23 mouse cellular contexts compared by ENCODE assay signal in the genomic region with DNA sequence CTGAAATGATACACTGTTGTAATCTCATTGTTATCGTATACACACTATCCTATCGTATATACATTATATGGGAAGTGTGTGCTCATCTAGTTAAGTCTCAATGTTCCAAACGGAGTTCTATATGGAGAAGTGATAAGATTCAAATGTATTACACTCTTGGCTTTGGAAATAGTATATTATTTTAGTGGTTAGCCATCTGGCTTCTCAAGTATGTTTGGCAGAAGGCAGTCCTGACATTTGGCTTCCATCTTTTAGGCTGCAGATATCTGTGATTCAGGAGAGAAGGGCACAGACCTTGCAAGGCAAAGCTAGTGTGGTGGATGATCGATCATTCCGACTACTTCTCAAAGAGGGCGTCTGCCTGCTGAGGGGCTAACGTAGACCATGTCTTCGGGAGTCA. TPM values are rescaled to one million over a fixed set of nuclear protein-coding genes. Genes with fewer than 3 reads are reported as not detected.
A peak's percentile ranks its signal among the peaks of the same experiment; 100 is the strongest.
DNase-seq lines count a peak whose midpoint lies in the region; ATAC-seq and TF ChIP-seq lines count a peak whose summit lies in the region.
"Had no signal": no experiment of that assay in that cellular context is flagged by ENCODE, and none has a peak within 500 bp of the region (broad histone marks: within the 10 kb centered on the region; RNA-seq: fewer than 3 reads in every experiment).

No protein-coding gene starts in this region.

- no peak for DNase-seq in forebrain, embryonic 14.5 days (ENCODE audit: low spot score)
- no peak for DNase-seq in forebrain, embryonic 10.5 days (ENCODE audit: extremely low spot score, low spot score)
- DNase-seq in forebrain, postnatal 0 days = no peak
- DNase-seq in limb, embryonic 11.5 days (ENCODE audit: low spot score) = peak; percentile 20
- DNase-seq in limb, embryonic 10.5 days (ENCODE audit: low spot score) = no peak
- no peak for DNase-seq in spleen, postnatal 14 days (ENCODE audit: low spot score in 2 of 2)
- DNase-seq: adrenal gland, adult 2 months; adrenal gland, postnatal 14 days; cerebellum, adult 11 months; cerebellum, postnatal 10 days; gastrocnemius, postnatal 25 days; heart, adult 2 months; kidney, adult 11 months; kidney, adult 8-10 months had no signal

- no peaks in the 10 kb centered on the region for H3K9me3 ChIP-seq in forebrain, embryonic 14.5 days (replicated peaks; ENCODE audit: control insufficient read depth, low read length)
- no peaks in the 10 kb centered on the region for H3K9me3 ChIP-seq in forebrain, embryonic 10.5 days
- no peaks in the 10 kb centered on the region for H3K9me3 ChIP-seq in forebrain, postnatal 0 days (ENCODE audit: low read length)
- H3K9me3 ChIP-seq in forebrain, embryonic 12.5 days = no peaks in the 10 kb centered on the region
- H3K9me3 ChIP-seq in limb, embryonic 11.5 days (ENCODE audit: control insufficient read depth, low read length) = no peaks in the 10 kb centered on the region
- no peaks in the 10 kb centered on the region for H3K9me3 ChIP-seq in limb, embryonic 10.5 days (replicated peaks)
- H3K9me3 ChIP-seq: embryonic facial prominence, embryonic 12.5 days; embryonic facial prominence, embryonic 15.5 days; hindbrain, embryonic 12.5 days; hindbrain, embryonic 15.5 days; kidney, embryonic 15.5 days had no signal

- no peak overlapping the region for H3K4me3 ChIP-seq in forebrain, embryonic 14.5 days (ENCODE audit: low read depth, low read length)
- no peak overlapping the region for H3K4me3 ChIP-seq in forebrain, embryonic 10.5 days
- no peak overlapping the region for H3K4me3 ChIP-seq in forebrain, postnatal 0 days (ENCODE audit: low read depth, low read length)
- no peak overlapping the region for H3K4me3 ChIP-seq in forebrain, embryonic 12.5 days (replicated peaks)
- no peak overlapping the region for H3K4me3 ChIP-seq in limb, embryonic 11.5 days (ENCODE audit: low read depth, low read length)
- H3K4me3 ChIP-seq in limb, embryonic 10.5 days = no peak overlapping the region
- H3K4me3 ChIP-seq: embryonic facial prominence, embryonic 12.5 days; embryonic facial prominence, embryonic 15.5 days; heart, adult 2 months; hindbrain, embryonic 12.5 days; hindbrain, embryonic 15.5 days; kidney, embryonic 15.5 days had no signal

- H3K4me2 ChIP-seq in forebrain, embryonic 14.5 days (ENCODE audit: low read length) = no peak overlapping the region
- no peak overlapping the region for H3K4me2 ChIP-seq in forebrain, postnatal 0 days (ENCODE audit: low read depth)
- H3K4me2 ChIP-seq in forebrain, embryonic 12.5 days = no peak overlapping the region
- H3K4me2 ChIP-seq in limb, embryonic 11.5 days (ENCODE audit: low read depth, severe bottlenecking) = no peak overlapping the region
- H3K4me2 ChIP-seq: embryonic facial prominence, embryonic 12.5 days; embryonic facial prominence, embryonic 15.5 days; heart, embryonic 11.5 days; hindbrain, embryonic 12.5 days; hindbrain, embryonic 15.5 days; kidney, embryonic 15.5 days had no signal

- 81% methylated on average over 8 of the region's 8 CpGs for WGBS in forebrain, embryonic 14.5 days
- 93% methylated on average over 8 of the region's 8 CpGs for WGBS in forebrain, embryonic 10.5 days
- WGBS in forebrain, postnatal 0 days = 67% methylated on average over 8 of the region's 8 CpGs
- 90% methylated on average over 8 of the region's 8 CpGs for WGBS in forebrain, embryonic 12.5 days
- 88% methylated on average over 8 of the region's 8 CpGs for WGBS in limb, embryonic 11.5 days
- 81% methylated on average over 8 of the region's 8 CpGs for WGBS in limb, embryonic 10.5 days

- no peak for TF ChIP-seq CTCF in forebrain, postnatal 0 days (IDR thresholded peaks at IDR 0.05; ENCODE audit: low read depth)

- peaks cover 40% of the 10 kb centered on the region for H3K4me1 ChIP-seq in forebrain, embryonic 14.5 days (ENCODE audit: control insufficient read depth, insufficient read depth, low read length)
- H3K4me1 ChIP-seq in forebrain, embryonic 10.5 days = peaks cover 33% of the 10 kb centered on the region
- H3K4me1 ChIP-seq in forebrain, postnatal 0 days (ENCODE audit: insufficient read depth) = peaks cover 21% of the 10 kb centered on the region
- peaks cover 35% of the 10 kb centered on the region for H3K4me1 ChIP-seq in forebrain, embryonic 12.5 days
- peaks cover 14% of the 10 kb centered on the region for H3K4me1 ChIP-seq in limb, embryonic 11.5 days (ENCODE audit: control insufficient read depth, insufficient read depth, low read length)
- H3K4me1 ChIP-seq in limb, embryonic 10.5 days = peaks cover 30% of the 10 kb centered on the region

- no peaks in the 10 kb centered on the region for H3K36me3 ChIP-seq in forebrain, embryonic 14.5 days (ENCODE audit: control insufficient read depth, insufficient read depth, low read length)
- no peaks in the 10 kb centered on the region for H3K36me3 ChIP-seq in forebrain, embryonic 10.5 days (replicated peaks)
- H3K36me3 ChIP-seq in forebrain, postnatal 0 days (ENCODE audit: insufficient read depth) = no peaks in the 10 kb centered on the region
- H3K36me3 ChIP-seq in forebrain, embryonic 12.5 days (replicated peaks) = no peaks in the 10 kb centered on the region
- no peaks in the 10 kb centered on the region for H3K36me3 ChIP-seq in limb, embryonic 11.5 days (ENCODE audit: control insufficient read depth, insufficient read depth, low read length)
- H3K36me3 ChIP-seq in limb, embryonic 10.5 days = peaks cover 3% of the 10 kb centered on the region; the same call in 1 of the 2 replicates
- H3K36me3 ChIP-seq: embryonic facial prominence, embryonic 12.5 days; embryonic facial prominence, embryonic 15.5 days; hindbrain, embryonic 12.5 days; hindbrain, embryonic 15.5 days; kidney, embryonic 15.5 days had no signal

- no peak overlapping the region for H3K27ac ChIP-seq in forebrain, embryonic 14.5 days (ENCODE audit: low read depth, low read length)
- H3K27ac ChIP-seq in forebrain, embryonic 10.5 days = no peak overlapping the region
- H3K27ac ChIP-seq in forebrain, postnatal 0 days (ENCODE audit: low read depth, low read length) = no peak overlapping the region
- H3K27ac ChIP-seq in forebrain, embryonic 12.5 days = no peak overlapping the region
- H3K27ac ChIP-seq in limb, embryonic 11.5 days (replicated peaks; ENCODE audit: low read depth, low read length) = no peak overlapping the region
- no peak overlapping the region for H3K27ac ChIP-seq in limb, embryonic 10.5 days
- H3K27ac ChIP-seq: embryonic facial prominence, embryonic 12.5 days; embryonic facial prominence, embryonic 15.5 days; heart, adult 2 months; hindbrain, embryonic 12.5 days; hindbrain, embryonic 15.5 days; kidney, embryonic 15.5 days had no signal

- no peak overlapping the region for H3K9ac ChIP-seq in forebrain, embryonic 14.5 days (ENCODE audit: low read length)
- no peak overlapping the region for H3K9ac ChIP-seq in forebrain, postnatal 0 days
- H3K9ac ChIP-seq in forebrain, embryonic 12.5 days = no peak overlapping the region
- H3K9ac ChIP-seq in limb, embryonic 11.5 days (ENCODE audit: low read length) = no peak overlapping the region
- H3K9ac ChIP-seq: embryonic facial prominence, embryonic 12.5 days; embryonic facial prominence, embryonic 15.5 days; hindbrain, embryonic 12.5 days; hindbrain, embryonic 15.5 days; kidney, embryonic 15.5 days had no signal

- ATAC-seq in forebrain, embryonic 14.5 days = 0 out of 2 replicates have a peak, but pooled peaks have one; percentile 18
- ATAC-seq in forebrain, postnatal 0 days = peak; percentile 54
- no peak for ATAC-seq in forebrain, embryonic 12.5 days (ENCODE audit: low FRiP score)
- ATAC-seq in limb, embryonic 11.5 days (ENCODE audit: insufficient number of reproducible peaks, low FRiP score, low TSS enrichment, low read depth) = no peak
- ATAC-seq: CD4-positive, CD25-positive, alpha-beta regulatory T cell, adult 4 months had no signal

- no peaks in the 10 kb centered on the region for H3K27me3 ChIP-seq in forebrain, embryonic 14.5 days (replicated peaks; ENCODE audit: control insufficient read depth, insufficient read depth, low read length)
- no peaks in the 10 kb centered on the region for H3K27me3 ChIP-seq in forebrain, embryonic 10.5 days (ENCODE audit: poor library complexity, severe bottlenecking)
- H3K27me3 ChIP-seq in forebrain, postnatal 0 days (ENCODE audit: insufficient read depth, low read length) = no peaks in the 10 kb centered on the region
- no peaks in the 10 kb centered on the region for H3K27me3 ChIP-seq in forebrain, embryonic 12.5 days
- no peaks in the 10 kb centered on the region for H3K27me3 ChIP-seq in limb, embryonic 11.5 days (ENCODE audit: control insufficient read depth, insufficient read depth, low read length)
- H3K27me3 ChIP-seq in limb, embryonic 10.5 days (ENCODE audit: low read depth, poor library complexity, severe bottlenecking) = no peaks in the 10 kb centered on the region
- H3K27me3 ChIP-seq: embryonic facial prominence, embryonic 12.5 days; embryonic facial prominence, embryonic 15.5 days; hindbrain, embryonic 12.5 days; hindbrain, embryonic 15.5 days; kidney, embryonic 15.5 days had no signal

RNA-seq across cellular contexts. Expression of a gene that starts 47.8 kb away (rescaled TPM):
- 21.9 and 26.0 TPM in 2 replicates for polyA plus RNA-seq in forebrain, embryonic 14.5 days (2014; fragmentation: Nextera tagmentation; extraction: Ambion mirVana)
- 7.1 and 7.3 TPM in 2 replicates for polyA plus RNA-seq in forebrain, embryonic 10.5 days (2016; fragmentation: Nextera tagmentation; extraction: Ambion mirVana)
- 16.2 and 19.0 TPM in 2 replicates for total RNA-seq in forebrain, postnatal 0 days (2014; rRNA removed)
- polyA plus RNA-seq in forebrain, postnatal 0 days (2015; fragmentation: Nextera tagmentation; extraction: Ambion mirVana) = 9.1 and 16.0 TPM in 2 replicates
- polyA plus RNA-seq in forebrain, embryonic 12.5 days (2016; fragmentation: Nextera tagmentation; extraction: Ambion mirVana) = 22.3 and 27.7 TPM in 2 replicates
- 16.4 and 17.9 TPM in 2 replicates for polyA plus RNA-seq in limb, embryonic 11.5 days (2014; fragmentation: Nextera tagmentation; extraction: Ambion mirVana)
- 23.0 and 23.5 TPM in 2 replicates for polyA plus RNA-seq in limb, embryonic 10.5 days (2016; fragmentation: Nextera tagmentation; extraction: Ambion mirVana)
- total RNA-seq: MEL had no signal

Comparison
In these comparisons a context has a peak if more than half of its experiments do, and no peak if none do; other contexts are left out.
1. ATAC-seq: peak in forebrain, embryonic 14.5 days (single experiment) and forebrain, postnatal 0 days (single experiment); none in forebrain, embryonic 12.5 days (single experiment) and limb, embryonic 11.5 days (single experiment).